Mouse (Mus musculus): ENCODE results near the gene Uqcrfs1. TPM values are rescaled to one million over a fixed set of nuclear protein-coding genes. Genes with fewer than 3 reads are reported as not detected.

Uqcrfs1 gene
- polyA plus RNA-seq, 1 experiment from 2014 or later: 252 TPM

DNA sequence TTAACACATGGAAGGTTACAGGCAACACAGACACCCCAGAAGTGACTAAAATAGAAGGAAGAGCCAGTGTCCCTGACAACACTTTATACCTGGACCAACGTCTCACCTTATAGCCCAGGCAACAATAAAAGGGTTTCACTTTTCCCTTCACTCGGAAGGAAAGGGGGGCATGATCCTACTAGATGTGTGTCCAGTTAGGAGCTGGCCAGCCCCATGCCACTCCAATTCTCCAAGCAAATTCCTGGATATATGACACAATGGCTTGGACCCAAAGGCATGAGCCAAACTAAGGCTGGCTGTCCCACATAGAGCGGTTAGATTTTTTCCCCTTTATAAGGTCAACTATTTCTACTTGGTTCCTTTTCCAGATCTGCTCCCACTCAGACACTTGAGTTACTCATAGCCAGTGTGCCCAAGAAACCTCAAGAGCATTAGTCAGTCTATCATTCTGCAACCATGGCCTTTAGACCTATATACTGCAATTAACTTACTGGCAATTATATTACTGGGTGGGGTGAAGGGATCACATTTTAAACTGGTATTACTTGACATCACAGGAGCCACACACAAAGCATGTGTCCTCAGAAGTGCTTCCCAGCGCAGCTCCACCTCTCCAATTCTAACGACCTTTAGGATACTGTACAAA is 21.8 kb downstream of the Uqcrfs1 start:
- Histone ChIP-seq H3K4me1 (ENCODE audit: control insufficient read depth, insufficient read depth, low read length) (no peaks in the 10 kb centered on the region), H3K4me3 (ENCODE audit: low read depth, low read length) (no peak overlapping the region), H3K9me3 (ENCODE audit: control insufficient read depth, low read length) (no peaks in the 10 kb centered on the region), H3K4me2 (ENCODE audit: low read depth, low read length) (no peak overlapping the region), H3K36me3 (ENCODE audit: control insufficient read depth, insufficient read depth, low read length) (no peaks in the 10 kb centered on the region), H3K27me3 (replicated peaks; ENCODE audit: control insufficient read depth, insufficient read depth, low read length) (no peaks in the 10 kb centered on the region), H3K9ac (ENCODE audit: low read depth, low read length) (no peak overlapping the region), H3K27ac (replicated peaks; ENCODE audit: low read depth, low read length) (no peak overlapping the region)
- WGBS: 92% methylated on average over 5 of the region's 5 CpGs
- no peak for DNase-seq (ENCODE audit: low spot score)
- ATAC-seq (ENCODE audit: low read depth): no peak

DNA sequence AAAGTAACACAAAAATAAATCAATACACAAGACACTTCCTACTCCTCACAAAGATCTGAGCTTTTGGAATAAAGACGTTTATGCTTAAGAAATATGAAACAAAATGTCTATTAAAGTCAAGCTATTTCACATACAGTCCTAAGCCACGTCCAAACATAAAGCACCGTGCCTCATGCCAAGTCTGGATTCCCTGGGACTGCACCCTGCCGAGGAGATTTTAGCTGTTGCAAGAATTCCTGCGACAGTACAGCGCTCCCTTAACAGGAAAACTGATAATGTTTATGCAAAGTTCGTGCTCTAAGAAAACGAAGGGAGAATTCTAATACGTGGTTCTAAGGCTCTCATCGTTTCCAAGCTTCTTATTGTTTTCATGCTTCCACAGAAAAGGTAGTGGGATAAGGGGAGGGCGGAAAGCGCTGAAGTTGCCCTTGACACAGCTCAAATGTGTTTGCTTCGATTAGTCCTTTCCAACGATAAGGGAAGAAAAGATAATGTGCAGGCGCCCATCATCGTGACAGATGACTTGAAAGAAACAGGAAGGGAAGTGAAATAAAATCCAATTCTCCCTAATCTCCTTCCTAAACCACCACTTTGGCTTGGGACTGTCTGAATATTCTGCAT is 23.8 kb downstream of the Uqcrfs1 start:
- Histone ChIP-seq H3K4me3 (ENCODE audit: low read depth, low read length) (no peak overlapping the region), H3K4me1 (ENCODE audit: control insufficient read depth, insufficient read depth, low read length) (no peaks in the 10 kb centered on the region), H3K36me3 (ENCODE audit: control insufficient read depth, insufficient read depth, low read length) (no peaks in the 10 kb centered on the region), H3K9ac (ENCODE audit: low read depth, low read length) (no peak overlapping the region), H3K9me3 (ENCODE audit: control insufficient read depth, low read length) (no peaks in the 10 kb centered on the region), H3K27ac (replicated peaks; ENCODE audit: low read depth, low read length) (no peak overlapping the region), H3K27me3 (replicated peaks; ENCODE audit: control insufficient read depth, insufficient read depth, low read length) (no peaks in the 10 kb centered on the region), H3K4me2 (ENCODE audit: low read depth, low read length) (no peak overlapping the region)
- ATAC-seq (ENCODE audit: low read depth) (no peak), DNase-seq (ENCODE audit: low spot score) (no peak)
- WGBS: 60% methylated on average over 16 of the region's 16 CpGs

DNA sequence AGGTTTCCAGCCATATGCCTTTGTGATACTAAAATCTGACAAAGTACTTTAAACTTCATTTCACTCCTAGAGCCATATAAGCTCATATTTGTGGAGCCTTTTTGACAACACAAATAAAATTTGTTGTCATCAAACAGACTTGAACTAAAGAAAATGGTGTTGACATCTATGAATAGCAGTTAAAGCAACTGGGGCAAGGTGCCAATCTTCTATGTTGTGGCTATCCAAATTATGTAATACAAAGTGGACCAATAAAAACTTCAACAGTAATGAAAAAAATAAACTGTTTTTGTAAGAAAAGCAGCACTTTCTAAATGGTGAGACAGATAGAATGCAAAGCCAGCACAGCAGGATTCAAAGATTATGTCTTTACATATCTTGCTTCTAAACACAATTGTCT is 27.0 kb downstream of the Uqcrfs1 start:
- Histone ChIP-seq H3K4me3 (ENCODE audit: low read depth, low read length) (no peak overlapping the region), H3K36me3 (ENCODE audit: control insufficient read depth, insufficient read depth, low read length) (no peaks in the 10 kb centered on the region), H3K9me3 (ENCODE audit: control insufficient read depth, low read length) (no peaks in the 10 kb centered on the region), H3K4me1 (ENCODE audit: control insufficient read depth, insufficient read depth, low read length) (no peaks in the 10 kb centered on the region), H3K27me3 (replicated peaks; ENCODE audit: control insufficient read depth, insufficient read depth, low read length) (no peaks in the 10 kb centered on the region), H3K9ac (ENCODE audit: low read depth, low read length) (no peak overlapping the region), H3K4me2 (ENCODE audit: low read depth, low read length) (no peak overlapping the region), H3K27ac (replicated peaks; ENCODE audit: low read depth, low read length) (no peak overlapping the region)
- ATAC-seq (ENCODE audit: low read depth) (no peak), DNase-seq (ENCODE audit: low spot score) (no peak)

DNA sequence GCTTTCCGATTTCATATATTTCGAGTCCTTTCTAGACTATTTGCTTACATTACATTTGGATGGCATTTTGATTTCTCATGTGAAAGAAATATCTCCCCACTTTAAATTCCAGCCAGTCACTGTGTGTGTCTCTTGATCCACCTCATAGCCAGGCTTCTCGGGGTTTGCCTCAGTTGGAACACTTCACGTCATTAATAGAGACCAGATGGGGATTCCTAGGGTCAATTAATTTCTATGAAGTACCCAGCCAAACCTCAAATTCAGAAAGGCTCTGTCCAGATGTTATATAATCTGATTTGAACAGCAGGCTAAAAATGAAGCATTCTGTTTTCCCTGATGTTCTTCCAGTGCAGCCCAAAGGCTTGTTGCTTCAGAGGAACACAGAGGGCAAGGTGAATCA is 37.5 kb downstream of the Uqcrfs1 start:
- H3K4me2 ChIP-seq (ENCODE audit: low read depth, low read length): no peak overlapping the region
- ATAC-seq (ENCODE audit: low read depth): no peak
- no peaks in the 10 kb centered on the region for H3K27me3 ChIP-seq (replicated peaks; ENCODE audit: control insufficient read depth, insufficient read depth, low read length)
- H3K36me3 ChIP-seq (ENCODE audit: control insufficient read depth, insufficient read depth, low read length): no peaks in the 10 kb centered on the region
- H3K9ac ChIP-seq (ENCODE audit: low read depth, low read length): no peak overlapping the region
- 41% methylated on average over 4 of the region's 4 CpGs for WGBS
- peaks cover 9% of the 10 kb centered on the region for H3K4me1 ChIP-seq (ENCODE audit: control insufficient read depth, insufficient read depth, low read length)
- no peak overlapping the region for H3K4me3 ChIP-seq (ENCODE audit: low read depth, low read length)
- no peak overlapping the region for H3K27ac ChIP-seq (replicated peaks; ENCODE audit: low read depth, low read length)
- no peaks in the 10 kb centered on the region for H3K9me3 ChIP-seq (ENCODE audit: control insufficient read depth, low read length)
- peak; percentile 81 for DNase-seq (ENCODE audit: low spot score)

DNA sequence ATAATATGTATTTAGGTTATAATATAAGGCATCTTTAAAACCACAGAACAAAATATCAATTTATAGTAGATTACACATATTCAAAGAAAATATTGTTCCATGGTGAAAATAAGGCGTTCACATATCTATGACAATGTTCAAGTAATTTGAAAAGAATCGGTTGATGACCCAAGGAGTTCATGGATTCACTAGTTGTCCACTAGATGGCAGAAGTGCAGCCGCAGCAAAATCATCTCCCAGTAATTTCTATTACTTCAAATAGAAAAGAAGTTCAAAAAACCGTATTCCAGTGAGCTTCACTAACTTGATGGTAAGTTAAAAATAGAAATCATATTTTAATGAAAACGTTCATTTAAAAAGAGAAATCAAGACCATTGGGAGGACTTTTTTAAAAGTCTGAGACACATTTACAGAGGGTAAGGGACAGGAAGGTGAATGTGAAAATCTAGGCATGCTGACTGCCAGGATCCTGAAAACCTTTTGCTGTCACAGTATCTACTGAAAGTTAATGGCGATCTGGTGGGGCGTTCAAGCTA is 43.2 kb downstream of the Uqcrfs1 start:
- no peak for ATAC-seq (ENCODE audit: low read depth)
- WGBS: 34% methylated on average over 7 of the region's 7 CpGs
- Histone ChIP-seq H3K4me3 (ENCODE audit: low read depth, low read length) (no peak overlapping the region), H3K9ac (ENCODE audit: low read depth, low read length) (no peak overlapping the region), H3K4me2 (ENCODE audit: low read depth, low read length) (peak overlapping the region; percentile 18; the same call in 1 of the 2 replicates), H3K27ac (replicated peaks; ENCODE audit: low read depth, low read length) (no peak overlapping the region), H3K9me3 (ENCODE audit: control insufficient read depth, low read length) (no peaks in the 10 kb centered on the region), H3K27me3 (replicated peaks; ENCODE audit: control insufficient read depth, insufficient read depth, low read length) (no peaks in the 10 kb centered on the region), H3K4me1 (ENCODE audit: control insufficient read depth, insufficient read depth, low read length) (no peaks in the 10 kb centered on the region), H3K36me3 (ENCODE audit: control insufficient read depth, insufficient read depth, low read length) (no peaks in the 10 kb centered on the region)
- peak; percentile 53 for DNase-seq (ENCODE audit: low spot score)

Other genes starting within 250 kb of the Uqcrfs1 start
- 9.9 and 10.0 TPM in 2 replicates for gene Agtr1a, start 208.9 kb downstream of the Uqcrfs1 start, polyA plus RNA-seq (2014; fragmentation: Nextera tagmentation; extraction: Ambion mirVana)
- 35.8 and 36.0 TPM in 2 replicates for gene Dusp22, start 114.6 kb upstream of the Uqcrfs1 start, polyA plus RNA-seq (2014; fragmentation: Nextera tagmentation; extraction: Ambion mirVana)
- 0.20 and 0.33 TPM in 2 replicates for gene Irf4, start 203.9 kb upstream of the Uqcrfs1 start, polyA plus RNA-seq (2014; fragmentation: Nextera tagmentation; extraction: Ambion mirVana)

All from embryonic facial prominence, embryonic 14.5 days (tissue).